Mouse (Mus musculus): ENCODE measurements around the gene Tenm2.

GRCm38 (mm10) chr11:37236601-37237083, 878 bp upstream of the Tenm2 start:
- TF ChIP-seq CTCF (IDR thresholded peaks at IDR 0.05; ENCODE audit: low read depth) (no peak), EP300 (IDR thresholded peaks at IDR 0.05; ENCODE audit: low read depth) (no peak)
